Mouse (Mus musculus): ENCODE measurements around the gene Mitf.
A peak's percentile ranks its signal among the peaks of the same experiment; 100 is the strongest.

Mitf gene

DNA sequence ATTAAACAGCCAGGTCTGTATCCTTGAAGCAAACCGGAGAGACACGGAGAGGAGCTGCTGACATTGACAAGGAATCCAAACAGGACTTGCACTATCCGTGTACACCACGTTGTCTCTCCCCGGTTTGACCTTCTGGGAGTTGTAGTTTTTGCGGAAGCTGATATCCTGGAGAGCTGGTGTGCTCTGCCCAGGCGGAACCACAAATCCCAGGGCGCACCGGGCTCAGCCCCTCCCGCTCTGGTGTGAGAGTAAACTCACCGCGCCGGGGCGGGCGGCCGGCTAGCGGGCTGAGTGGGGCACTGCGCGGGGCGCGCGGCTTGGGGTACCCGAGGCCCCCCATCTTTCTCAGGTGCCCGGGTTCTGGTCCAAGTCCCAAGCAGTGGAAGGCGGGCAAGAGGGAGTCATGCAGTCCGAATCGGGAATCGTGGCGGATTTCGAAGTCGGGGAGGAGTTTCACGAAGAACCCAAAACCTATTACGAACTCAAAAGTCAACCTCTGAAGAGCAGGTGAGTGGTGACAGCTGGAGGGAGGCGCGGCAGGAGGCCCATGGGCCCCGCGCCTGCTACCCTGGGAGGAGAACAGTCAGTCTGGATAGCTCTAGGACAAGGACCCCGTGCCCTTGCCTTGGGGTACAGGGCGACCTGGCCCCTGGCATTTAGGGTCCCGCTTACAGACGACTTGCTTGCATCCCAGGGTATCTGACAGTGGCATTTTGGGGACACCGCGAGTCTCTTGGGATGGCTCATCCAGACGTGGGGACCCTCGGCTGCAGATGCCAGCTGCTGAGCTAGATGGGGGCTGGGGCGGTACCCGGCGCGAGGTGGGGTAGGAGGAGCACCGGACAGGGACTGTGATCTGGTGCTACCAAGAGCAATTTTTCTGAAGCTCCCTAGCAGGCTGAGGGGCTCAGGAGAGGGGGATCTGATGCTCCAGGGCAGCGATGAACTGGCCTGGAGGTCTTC lies at the start of gene Mitf:
Gene Mitf, plus strand, starts transcription at position 272 of the 963 bp plus-strand sequence.
- peak; percentile 97 for DNase-seq (ENCODE audit: low read depth, low spot score)

DNA sequence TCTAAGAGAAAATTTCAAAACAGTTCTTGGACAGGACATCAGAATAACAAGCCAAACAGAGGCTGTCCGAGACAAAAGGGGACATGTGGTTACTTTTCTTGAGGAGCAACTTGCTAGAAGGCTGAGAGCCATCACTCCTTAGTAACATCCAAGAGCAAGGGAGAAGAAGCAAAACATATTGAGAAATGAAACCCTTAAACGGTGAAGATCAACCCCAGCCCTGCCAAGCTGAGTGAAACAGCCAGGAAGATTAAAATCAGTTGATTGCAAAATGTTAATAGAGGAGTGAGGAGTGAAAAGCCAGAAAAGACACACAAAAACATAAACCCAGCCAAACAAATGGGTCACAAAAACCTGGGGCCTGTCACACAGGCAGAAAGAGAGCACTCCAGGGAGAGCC lies 49.5 kb upstream of the Mitf start:
- DNase-seq (ENCODE audit: low read depth, low spot score): no peak

DNA sequence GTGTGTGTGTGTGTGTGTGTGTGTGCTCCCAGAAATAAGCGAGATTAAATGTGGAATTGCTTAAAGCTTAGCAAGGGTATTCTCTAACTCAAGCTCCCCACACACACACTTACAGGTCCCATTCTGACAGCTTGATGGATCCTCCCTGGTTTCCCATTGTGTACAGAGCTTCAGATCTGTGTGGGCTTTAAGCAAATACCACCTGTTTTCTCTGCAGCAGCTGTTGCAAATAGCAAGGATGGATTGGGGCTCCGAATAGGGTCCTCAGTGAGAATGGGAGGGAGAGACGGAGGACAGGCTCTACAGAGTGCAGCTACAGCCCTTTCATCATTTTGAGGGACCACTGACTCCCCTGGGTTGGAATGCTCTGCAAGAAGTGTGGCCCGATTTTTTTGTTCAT lies 48.0 kb upstream of the Mitf start:
- no peak for DNase-seq (ENCODE audit: low read depth, low spot score)

DNA sequence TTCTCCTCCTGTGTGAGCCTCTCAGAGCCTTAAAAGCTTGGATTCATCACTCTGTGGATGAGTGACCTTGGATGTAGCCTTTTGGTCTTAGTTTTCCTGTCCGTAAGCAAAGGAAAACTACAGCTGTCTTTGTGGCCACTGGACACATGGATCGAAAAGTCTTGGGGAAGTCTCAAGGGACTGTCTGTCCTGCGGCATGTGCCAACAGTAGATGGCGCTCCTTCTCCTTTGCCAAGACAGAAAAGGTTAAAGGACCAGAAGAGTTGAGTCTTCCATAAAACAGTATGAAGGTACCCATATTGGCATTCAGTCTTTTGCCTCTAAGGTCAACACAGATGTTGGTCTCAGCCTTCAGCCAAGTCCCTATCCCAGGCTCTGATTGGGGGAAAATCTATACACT lies 47.6 kb upstream of the Mitf start:
- peak; percentile 65 for DNase-seq (ENCODE audit: low read depth, low spot score)

DNA sequence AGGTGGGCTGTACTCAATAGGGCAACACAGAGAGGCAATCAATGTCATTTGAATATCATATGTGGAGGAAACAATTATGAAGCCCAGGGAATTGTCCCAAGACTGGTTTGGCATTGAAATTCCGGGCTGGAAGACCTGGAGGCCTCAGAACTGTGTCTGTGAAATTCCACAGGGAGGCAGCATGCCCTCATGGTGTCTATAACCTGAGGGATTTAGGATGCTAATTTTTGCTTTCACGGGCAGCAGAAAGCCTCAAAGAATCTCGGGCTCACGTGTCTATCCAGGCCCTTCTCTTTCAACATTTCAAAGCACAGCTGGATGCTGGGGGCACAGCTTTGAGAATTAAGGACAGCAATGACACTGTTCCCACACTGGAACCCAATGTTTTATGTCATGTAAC lies 45.5 kb upstream of the Mitf start:
- DNase-seq (ENCODE audit: low read depth, low spot score): peak; percentile 33

- no peak for DNase-seq (ENCODE audit: low read depth, low spot score)
These were observed 42.9 kb upstream of the Mitf start for GRCm38 (mm10) chr6:97763970-97764369.

DNA sequence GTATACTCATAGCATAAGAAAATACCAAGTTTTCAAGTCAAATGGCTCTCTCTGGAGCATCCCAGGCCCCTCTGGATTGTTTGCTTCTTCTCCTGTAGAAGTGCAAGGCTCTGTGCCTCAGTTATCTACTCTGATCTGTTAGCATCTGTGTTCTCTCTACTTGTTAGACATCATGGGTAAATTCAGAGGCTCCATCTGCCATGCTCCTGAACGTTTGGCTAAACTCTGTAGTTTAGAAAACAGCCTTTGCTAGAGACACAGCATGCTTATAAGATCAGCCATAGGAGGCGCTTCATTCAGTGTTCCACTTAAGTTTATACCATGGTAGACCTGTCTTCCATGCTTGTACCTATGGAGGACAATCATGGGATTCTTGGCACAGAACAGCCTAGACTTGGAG lies 39.0 kb upstream of the Mitf start:
- no peak for DNase-seq (ENCODE audit: low read depth, low spot score)

- no peak for DNase-seq (ENCODE audit: low read depth, low spot score)
These were observed 37.3 kb upstream of the Mitf start for GRCm38 (mm10) chr6:97769549-97769948.

DNA sequence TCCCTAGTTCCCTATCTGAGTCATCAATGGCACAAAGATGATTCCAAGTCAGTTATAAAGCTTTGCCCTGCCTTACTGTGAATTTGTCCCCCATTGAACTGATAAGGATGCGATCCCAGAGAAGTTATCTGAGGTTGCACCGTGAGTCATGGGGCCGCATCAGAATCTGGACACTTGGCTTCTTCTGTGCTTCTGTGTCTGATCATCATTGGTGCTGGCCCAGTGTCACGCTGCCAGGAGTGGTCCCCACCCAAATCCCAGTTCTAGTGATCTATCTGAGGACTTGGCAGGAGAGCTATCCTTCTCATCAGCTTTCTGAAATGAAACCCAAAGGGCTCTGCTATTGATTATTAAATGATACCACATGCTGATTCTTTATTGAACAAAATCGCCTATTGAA lies 25.5 kb upstream of the Mitf start:
- no peak for DNase-seq (ENCODE audit: low read depth, low spot score)

GRCm38 (mm10) chr6:97782291-97782690 lies 24.6 kb upstream of the Mitf start:
- DNase-seq (ENCODE audit: low read depth, low spot score): no peak

DNA sequence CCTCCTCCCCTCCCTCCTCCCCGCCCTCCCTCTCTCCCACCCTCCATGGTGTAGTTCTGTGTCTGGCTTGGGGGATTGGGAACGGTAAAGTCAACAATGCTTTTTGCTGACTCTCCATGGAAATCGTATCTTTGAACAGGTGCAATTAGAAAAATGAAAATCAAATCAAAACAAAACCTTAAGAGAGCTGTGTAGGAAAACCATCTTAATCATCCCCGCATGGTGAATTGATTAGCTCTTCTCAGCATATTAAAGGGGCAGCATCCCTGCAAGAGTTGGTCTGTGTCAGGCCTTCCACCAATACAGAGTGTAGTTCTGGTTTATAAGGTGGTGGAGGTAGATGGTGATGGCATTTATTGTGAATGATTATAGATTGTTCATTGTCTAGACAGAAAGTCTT lies 20.0 kb upstream of the Mitf start:
- DNase-seq (ENCODE audit: low read depth, low spot score): no peak

- DNase-seq (ENCODE audit: low read depth, low spot score): no peak
These were observed 18.4 kb upstream of the Mitf start for GRCm38 (mm10) chr6:97788361-97788974.

DNA sequence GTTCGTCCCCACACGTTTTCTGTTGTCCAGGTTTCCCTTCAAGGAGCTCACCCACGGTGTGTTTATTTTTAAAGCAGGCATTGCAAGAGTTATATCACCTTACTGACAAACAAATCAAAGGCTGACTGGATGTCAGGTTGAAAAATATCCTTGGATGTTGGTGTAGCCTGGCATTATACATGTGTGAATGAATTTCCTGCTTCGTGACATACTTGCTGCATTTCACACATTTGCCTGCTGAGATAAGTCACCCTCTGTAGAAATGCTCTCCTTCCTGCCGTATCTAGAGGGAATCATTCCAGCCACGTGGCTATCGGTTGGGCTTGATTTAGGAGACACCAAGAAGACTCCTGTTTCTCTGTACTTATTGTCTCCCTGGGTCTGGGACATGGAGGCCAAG lies 17.2 kb upstream of the Mitf start:
- no peak for DNase-seq (ENCODE audit: low read depth, low spot score)

- DNase-seq (ENCODE audit: low read depth, low spot score): no peak
These were observed 14.7 kb upstream of the Mitf start for GRCm38 (mm10) chr6:97792104-97792503.

- no peak for DNase-seq (ENCODE audit: low read depth, low spot score)
These were observed 11.7 kb upstream of the Mitf start for GRCm38 (mm10) chr6:97795175-97795574.

- DNase-seq (ENCODE audit: low read depth, low spot score): no peak
These were observed 6.2 kb upstream of the Mitf start for GRCm38 (mm10) chr6:97800615-97801014.

DNA sequence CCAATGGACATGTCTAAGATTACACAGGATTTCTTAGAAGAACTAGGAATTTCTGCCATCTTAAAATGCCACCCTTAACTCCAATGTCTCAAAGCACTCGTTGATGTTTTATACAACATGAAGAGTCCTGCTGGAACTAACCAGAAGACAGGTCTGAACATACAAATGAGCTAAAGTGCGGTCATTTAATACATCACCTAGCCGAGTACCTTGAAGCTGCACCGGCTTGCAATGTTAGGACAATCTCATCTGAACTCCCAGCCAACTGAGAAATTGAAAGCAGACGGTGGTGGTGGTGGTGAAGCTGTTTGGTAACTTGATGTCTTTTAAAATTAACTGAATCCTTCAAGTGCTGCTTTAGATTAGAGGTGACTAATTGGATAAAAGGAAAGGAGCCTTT lies 801 bp upstream of the Mitf start:
- no peak for DNase-seq (ENCODE audit: low read depth, low spot score)

GRCm38 (mm10) chr6:97814191-97814590 lies 7.3 kb downstream of the Mitf start:
- no peak for DNase-seq (ENCODE audit: low read depth, low spot score)

- DNase-seq (ENCODE audit: low read depth, low spot score): no peak
These were observed 8.9 kb downstream of the Mitf start for GRCm38 (mm10) chr6:97815723-97816122.

GRCm38 (mm10) chr6:97816806-97817205 lies 10.0 kb downstream of the Mitf start:
- DNase-seq (ENCODE audit: low read depth, low spot score): no peak

- no peak for DNase-seq (ENCODE audit: low read depth, low spot score)
These were observed 11.3 kb downstream of the Mitf start for GRCm38 (mm10) chr6:97818128-97818527.

DNA sequence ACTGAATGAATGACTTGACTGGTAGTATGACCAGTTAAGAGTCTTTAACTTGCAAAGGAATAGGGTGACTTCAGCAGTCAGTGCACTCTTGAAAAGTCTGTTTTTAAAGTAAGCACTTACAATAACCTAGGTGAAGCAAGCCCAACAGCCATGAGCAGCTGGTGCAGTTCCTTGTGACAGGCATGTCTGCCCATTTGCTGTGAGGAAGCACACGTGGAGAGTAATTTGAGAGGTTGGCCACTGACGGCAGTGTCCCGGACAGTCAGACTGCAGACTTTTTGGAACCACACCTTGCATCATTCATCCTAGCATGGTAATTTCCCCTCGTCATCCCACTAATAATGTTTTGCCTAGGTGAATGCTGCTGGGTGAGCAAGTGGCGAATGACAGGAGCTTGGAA lies 12.1 kb downstream of the Mitf start:
- no peak for DNase-seq (ENCODE audit: low read depth, low spot score)

GRCm38 (mm10) chr6:97820505-97820904 lies 13.7 kb downstream of the Mitf start:
- DNase-seq (ENCODE audit: low read depth, low spot score): no peak
